Mouse (Mus musculus) embryo, embryonic 9.5 days (tissue): ENCODE data around the gene Pear1.
"Not testable (repeated sequence)": the region's sequence is repeated elsewhere in the genome, so short reads cannot be mapped to it uniquely, and the experiment has no call there.

Experiments
- DNase-seq: peaks from one replicate; pipeline ENCODE4 v3.0.0-alpha.2; 2017; ENCODE audit errors: extremely low spot score

The Pear1 gene

DNA sequence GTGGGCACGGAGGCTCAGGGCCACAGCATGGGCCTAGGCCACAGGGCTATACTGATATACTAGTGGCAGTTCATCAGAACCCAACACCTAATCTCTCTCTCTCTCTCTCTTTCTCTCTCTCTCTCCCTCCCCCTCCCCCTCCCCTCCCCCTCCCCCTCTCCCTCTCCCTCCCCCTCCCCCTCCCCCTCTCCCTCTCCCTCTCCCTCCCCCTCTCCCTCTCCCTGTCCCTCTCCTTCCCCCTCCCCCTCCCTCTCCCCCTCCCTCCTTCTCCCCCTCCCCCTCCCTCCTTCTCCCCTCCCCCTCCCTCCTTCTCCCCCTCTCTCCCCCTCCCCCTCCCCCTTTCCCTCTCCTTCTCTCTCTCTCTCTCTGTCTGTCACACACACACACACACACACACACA lies at the start of gene Pear1:
Gene Pear1 (minus strand): TSS at position 101 of the 400 bp plus-strand sequence.
- DNase-seq, result not testable (repeated sequence)

DNA sequence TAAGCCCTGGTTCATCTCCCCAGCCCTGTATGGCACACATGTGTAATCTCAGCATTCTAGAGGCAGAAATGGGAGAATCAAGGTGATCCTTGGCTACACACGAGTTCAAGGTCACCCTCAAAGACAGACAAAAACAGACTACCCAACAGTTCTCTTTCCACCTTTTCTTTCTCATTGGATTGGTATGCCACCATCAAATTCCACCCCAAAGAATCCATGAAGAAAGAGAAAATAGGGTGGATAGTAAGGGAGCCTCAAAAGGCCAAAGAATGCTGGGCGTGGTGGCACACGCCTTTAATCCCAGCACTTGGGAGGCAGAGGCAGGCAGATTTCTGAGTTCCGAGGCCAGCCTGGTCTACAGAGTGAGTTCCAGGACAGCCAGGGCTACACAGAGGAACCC lies 40.0 kb upstream of the Pear1 start:
- not testable (repeated sequence) for DNase-seq

DNA sequence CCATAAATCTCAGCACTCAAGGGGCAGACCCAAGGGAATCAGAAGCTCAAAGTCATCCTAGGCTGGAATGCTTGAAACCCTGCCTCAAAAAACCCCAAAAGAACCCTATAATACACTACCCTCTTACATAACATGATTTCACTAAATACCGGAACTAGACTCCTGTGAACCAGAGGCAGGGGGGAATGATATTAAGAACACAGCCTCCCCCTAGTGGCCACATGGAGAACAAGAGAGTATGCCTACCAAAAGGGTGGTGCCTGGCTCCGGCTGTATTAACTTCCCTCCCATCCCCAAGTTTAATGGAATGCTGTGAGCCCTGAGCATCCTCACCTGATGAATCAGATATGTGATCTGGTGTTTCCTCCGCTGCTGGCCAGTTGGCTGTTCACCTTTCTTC lies 35.7 kb upstream of the Pear1 start:
- DNase-seq, result peak; percentile 49

DNA sequence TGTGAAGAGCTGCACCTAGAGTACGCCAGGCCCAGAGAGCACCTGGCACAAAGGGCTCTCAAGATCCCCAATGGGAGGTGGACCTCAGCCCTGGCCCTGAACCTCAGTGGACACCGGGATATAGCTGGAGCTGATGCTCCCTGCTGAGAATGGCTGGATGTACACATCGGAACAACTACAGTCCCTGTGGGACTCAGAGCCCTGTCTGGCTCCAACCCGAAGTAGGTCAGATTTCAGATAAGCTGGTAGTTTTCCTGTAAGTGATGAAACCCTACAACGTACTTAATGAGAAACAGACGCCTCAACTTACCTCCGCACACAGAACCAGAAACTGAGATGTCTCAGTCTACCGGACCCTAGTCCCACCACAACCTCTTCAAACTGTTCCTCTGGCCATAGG lies 33.6 kb upstream of the Pear1 start:
- no peak for DNase-seq

DNA sequence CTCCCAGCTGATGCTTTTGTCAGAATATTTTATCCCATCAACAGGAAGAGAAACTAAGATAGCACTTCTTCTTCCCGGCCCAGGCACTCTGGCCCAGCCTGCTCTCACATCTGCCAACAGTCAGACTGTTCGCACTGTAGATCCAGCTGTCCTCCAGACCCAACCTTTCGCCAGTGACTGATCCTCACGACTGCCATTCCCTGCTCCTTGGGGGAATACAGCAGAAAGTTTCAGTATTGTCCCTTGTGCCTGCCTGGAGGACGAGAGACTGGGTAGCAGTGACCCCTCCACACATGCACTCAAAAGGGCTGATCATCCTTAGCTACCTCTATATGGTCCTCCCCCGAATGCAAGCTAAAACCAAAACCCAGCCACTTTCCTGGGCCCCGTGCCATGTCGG lies 31.8 kb upstream of the Pear1 start:
- DNase-seq, result no peak

DNA sequence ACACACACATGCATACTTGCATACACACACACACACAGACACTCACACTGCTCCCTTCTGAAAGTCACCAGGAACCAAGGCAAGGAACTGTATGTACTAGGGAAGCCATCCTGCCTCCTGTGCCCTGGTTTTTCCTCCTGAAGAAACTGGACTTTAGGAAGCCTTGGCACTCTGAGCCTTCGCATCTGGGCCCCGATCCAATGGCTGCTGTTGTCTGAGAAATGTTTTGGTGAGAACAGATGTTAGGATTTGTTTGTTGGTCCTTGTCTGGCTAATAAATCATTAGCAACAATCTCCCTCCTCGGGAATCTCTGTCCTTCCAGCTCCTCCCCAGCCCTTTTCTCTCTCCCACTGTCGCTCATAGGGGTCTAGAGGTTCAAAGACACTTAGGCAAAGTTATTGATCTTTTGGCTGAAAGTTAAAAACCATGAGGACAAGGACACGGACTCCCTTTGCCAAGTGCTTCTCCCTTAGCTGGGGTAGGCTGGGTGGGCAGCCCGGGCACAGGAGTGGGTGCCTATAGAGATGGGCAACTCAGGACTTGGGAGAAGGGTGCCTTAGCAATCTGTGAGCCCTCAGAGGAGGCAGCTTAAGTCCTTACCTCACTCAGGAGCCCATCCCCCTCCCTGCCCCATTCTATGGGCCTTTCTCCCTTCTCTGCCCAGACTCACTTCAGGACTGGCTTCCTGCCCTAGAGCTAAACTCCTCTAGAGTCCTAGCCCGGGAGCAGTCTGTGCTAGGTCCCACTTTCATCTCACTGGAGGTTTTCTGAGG lies 30.9 kb upstream of the Pear1 start:
- DNase-seq, result no peak

DNA sequence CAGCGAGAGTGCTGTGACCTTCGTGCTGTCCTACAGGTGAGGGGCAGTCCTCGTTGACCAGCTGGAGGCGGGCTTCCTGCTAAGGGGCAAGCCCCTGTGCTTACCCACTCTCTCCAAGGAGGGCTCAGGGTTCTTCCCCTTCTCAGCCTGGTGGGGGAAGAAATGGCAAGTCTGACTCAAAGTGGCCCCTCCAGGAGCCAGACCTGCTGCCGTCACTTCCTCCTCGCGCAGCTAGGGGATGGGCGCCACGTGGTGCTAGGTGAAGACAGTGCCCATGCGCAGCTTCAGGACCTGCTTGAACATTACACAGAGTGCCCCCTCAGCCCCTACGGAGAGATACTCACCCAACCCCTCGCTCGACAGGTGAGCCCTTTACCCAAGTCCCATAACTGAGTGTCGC lies 25.0 kb upstream of the Pear1 start:
- DNase-seq, result no peak

DNA sequence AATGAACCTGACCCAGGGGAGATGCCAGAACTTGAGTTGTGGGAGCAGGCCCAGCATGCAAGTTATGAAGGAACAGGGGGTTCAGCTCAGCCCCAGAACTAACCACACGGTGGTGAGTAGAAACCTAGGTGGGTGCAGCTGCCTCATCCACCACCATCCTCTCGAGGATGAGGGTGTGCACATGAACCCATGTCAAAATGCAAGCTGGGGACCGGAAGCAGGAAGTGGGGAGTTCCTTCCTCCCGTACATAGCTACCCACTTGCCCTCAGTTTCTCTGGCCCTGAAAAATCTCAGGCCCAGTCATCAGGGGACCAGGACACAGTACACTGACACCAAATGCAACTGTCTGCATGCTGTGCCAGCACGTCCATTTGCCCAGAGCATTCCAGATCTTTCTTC lies 23.6 kb upstream of the Pear1 start:
- DNase-seq, result no peak

DNA sequence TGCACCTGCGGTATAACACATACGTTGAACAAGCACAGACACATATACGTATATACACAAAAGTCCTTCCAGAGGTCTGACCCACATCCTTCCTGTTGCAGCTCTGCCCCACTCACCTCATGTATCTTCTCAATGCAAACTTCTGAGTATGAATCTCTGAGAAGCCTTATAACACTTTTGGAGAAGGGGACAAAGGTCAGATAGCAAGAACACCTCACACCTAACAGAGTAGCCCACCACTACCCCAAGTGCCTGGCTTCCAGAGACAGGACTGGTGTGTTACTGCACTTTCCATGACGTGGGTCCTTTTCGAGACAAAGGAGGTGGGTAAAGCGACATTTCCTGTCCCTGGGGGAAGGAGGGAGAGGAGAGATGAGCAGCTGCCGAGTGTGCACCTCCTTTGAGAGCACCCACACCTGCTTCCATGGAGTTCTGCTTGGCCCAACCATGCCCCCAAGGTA lies 22.6 kb upstream of the Pear1 start, which contains the start of gene Sh2d2a:
Gene Sh2d2a (plus strand): TSS at position 106 of the 461 bp plus-strand sequence.
- DNase-seq, result no peak

DNA sequence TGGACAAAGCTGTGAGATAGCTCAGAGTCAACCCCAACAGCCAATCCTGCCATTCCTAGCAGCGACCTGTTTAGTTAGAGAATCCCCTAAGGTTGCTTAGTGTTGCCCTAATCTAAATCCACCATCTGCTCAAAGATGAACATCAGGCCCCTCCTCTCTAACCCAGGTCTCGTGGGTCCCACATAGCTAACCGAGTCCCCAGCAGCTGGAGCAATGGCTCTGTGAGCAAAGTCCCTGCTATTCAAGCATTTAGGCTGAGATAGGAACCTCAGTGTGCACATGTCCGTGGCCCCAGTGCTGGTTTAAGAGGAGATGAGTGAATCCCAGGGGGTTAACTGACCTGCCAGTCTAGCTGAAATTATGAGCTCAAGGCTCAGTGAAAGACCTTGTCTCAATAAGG lies 22.1 kb upstream of the Pear1 start:
- DNase-seq, result no peak

DNA sequence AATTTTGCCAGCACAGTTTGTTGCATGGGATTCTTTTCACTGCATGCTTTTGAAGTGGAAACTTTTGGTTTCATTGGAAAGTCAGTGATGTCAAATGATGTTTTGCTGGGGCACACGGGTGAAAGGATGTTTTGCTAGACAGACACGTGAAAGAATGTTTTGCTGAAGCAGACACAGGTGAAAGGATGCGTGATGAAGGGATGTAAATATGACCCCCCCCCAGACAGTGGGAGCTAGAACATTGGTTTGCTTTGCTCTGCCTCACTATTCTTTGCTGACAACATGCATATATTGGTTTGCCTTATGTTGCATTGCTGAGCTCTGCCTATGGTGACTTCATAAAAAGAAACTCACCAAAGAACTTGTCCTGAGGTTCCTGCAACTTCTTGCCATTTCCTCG lies 20.9 kb upstream of the Pear1 start:
- no peak for DNase-seq

DNA sequence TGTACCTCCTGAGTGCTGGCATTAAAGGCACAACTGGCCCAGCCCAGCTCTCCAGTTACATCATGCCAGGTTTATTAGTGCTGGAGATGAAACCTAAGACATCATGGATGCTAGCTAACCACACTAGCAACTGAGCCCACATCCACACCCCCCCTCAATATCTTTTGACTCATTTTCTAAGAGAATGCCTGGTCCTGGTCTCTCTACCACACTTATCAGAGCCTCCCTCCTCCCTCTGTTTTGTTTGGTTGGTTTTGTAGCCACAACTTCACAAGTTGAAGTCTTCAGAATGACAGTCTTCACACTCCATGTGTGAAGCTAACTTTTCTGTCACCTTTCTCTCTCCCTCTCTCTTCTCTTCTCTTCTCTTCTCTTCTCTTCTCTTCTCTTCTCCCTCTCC lies 16.8 kb upstream of the Pear1 start:
- DNase-seq, result no peak

DNA sequence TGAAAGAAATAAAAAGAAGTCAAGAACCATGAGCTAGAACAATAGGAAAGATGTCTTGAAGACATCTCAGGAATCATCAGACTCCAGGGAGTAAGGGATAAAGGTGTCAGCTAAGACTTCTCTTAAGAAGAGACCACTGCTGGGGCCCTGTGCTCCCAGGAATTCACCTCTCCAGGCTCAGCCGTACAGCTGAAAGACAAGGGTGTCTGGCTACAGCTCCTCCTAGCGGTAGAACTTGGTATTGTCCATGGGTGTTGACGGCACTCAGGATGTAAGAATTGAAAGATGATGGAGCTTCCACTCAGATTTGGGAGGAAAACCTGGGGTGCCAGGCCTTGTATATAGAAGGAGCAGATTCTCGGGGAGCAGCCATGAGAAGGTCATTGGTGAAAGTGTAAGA lies 14.5 kb upstream of the Pear1 start:
- DNase-seq, result peak; percentile 75

DNA sequence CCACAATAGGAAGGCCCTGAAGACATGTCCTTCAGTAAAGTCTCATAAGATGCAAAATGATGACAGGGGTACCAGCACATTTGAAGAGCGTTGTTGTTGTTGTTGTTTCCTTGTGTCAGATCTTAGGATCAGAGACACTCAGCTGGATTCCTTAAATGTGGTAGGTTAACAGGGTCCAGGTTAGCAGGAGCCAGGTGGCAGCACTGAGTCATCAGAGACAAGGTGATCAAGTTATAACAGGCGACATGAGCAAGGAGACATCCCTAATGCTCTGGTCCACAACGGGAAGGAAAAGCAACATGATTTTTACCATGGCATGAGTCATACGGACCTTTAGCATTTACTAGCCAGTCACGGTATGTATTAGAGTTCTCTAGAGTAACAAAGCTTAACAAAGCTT lies 9.4 kb upstream of the Pear1 start:
- no peak for DNase-seq

DNA sequence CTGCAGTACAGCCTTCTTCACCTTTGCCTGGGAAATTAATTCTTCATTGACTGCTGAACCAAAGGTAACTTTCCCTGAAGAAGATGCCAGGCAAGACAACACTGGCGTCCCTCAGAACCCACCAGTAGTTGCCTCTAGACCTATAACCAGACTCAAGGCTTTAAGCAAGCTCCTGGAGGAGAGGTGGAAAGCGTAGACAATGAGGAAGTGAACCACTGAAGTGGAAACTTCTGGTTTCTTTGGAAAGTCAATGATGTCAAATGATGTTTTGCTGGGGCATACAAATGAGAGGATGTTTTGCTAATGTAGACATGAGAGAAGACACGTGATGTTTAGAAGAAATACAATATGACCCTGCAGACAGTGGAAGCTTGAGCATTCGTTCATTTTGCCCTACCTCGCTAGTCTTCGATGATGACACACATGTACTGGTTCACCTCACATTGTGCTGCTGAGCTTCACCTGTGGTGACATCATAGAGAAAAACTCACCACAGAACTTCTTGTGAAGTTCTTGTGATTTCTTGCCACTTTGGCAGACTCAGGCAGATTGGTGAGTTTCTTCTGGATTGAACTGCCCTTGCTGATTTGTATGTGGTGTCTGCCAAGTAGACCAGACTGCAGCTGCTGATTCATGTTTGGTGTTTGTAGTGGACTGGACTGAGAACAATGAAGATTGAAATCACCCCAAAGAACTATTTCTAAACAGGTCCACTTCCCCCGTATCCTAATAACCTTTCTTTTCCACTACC lies 8.2 kb upstream of the Pear1 start:
- no peak for DNase-seq

DNA sequence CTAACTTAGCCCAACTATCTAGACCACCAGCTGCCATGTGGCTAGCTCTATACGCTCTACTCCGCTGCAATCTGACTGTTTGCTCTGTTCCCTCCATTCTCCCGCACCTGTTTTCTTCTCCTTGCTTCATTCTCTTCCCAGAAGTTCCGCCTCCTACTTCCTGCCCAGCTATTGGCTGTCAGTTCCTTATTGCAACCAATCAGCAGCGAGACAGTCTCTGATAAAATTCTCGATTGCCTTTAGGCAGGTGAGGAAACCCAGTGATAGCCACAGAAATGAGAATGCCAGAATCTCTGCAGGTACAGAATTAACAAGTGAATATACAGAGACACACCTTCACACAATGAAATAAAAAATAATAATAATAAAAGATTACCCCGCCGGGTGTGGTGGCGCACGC lies 4.9 kb upstream of the Pear1 start:
- DNase-seq, result no peak

DNA sequence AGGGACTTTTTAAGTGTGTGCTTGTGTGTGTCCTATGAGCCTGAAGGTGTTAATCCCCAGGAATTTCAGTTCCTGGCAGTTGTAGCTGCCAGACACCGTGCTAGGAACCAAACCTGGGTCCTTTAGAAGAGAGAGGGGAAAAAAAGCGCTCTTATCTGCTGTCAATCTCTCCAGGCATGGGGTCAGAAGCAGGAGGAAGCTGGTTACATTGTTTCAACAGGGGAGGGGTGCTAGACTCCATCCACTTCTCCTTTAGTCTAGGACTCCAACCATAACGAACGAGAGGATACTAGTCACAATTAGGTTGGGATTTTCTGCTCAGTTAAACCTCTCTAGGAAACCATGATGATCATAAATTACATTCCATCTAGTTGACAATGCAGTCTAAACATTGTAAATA lies 4.3 kb upstream of the Pear1 start:
- DNase-seq, result no peak

DNA sequence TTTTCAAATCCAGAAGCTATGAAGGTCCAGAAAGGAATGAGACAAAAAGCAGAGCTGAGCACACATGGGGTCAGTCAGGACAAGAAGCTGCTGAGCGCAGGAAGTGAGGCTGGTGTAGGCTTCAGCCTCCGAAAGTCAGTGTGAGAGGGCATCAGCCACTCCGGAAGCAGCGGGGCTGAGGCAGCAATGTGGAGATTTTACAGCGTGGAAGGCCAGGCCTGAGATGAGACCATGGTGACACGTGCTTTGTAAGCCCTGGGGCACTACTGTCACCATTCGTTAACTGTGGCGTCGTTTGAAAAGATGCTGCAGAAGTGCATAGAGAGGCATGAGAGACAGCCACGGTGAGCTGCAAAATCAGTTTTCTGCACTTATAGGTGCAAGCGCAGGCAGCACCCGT lies 5.9 kb downstream of the Pear1 start:
- no peak for DNase-seq

DNA sequence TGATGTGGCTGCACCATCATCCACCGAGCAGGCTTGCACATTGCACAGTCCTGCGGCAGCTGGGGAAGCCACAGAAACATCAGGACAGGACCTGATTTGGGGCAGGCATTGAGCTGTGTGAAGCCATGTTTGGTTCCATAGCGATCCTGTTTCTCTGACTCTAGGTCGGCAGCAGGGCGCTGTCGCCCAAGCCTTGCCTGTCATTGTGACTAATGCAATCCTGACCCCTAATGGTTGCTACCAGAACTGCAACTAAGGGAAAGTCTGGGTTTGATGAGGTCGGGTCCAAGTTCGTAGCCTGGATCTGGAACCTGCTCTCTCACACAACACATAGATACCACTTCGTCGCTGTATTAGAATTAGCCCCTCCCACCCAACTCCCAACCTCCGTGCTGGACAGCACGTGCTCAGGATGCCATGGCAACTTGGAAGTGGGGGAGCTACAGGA lies 7.4 kb downstream of the Pear1 start:
- peak; percentile 82 for DNase-seq

DNA sequence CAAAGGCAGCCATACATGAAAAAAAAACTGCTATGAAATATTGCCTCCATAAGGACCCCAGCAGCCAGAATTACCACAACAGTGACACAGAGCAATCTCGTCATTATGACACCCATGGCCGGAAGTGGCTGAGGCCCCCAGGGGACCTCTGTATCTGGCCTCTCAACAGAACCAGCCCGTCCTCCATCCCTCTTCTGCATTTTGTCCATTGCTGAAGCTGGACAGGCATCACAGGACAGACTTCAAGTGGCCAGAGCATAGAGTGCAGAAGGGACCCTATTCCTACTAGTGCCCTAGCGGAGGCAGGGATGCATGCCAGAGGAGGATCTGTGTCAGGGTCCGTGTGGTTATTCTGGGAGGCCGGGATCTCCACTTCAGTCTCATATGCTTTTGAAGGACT lies 7.9 kb downstream of the Pear1 start:
- no peak for DNase-seq

DNA sequence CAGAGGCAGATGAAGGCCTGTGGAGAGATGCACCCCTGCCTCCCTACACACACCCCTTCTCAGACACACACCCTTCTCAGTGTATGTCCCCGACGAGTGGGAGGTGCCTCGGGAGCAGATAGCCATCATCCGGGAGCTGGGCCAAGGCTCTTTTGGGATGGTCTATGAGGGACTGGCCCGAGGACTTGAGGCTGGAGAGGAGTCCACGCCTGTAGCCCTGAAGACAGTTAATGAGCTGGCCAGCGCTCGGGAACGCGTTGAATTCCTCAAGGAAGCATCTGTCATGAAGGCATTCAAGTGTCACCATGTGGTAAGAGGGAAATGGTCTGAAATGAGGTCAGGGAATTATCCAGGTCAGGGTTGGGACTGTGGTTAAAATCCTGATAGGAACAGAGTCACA lies 11.2 kb downstream of the Pear1 start:
- no peak for DNase-seq

DNA sequence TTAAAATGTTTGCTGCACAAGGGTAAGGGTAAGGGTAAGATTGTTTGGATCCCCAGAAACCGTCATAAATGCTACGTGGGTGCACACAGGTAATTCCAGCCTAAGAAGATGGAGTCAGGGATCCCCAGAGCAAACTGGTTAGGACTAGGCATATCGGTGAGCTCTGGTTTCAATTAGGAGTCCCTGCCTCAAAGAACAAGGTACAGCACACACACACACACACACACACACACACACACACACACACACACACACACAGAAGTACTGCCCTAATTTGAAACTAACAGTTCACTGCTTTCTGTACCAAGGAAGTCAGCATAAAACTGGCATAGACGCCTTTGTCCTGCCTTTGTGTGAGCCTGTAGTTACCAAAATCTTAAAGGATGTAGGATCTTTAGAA lies 11.7 kb downstream of the Pear1 start:
- no peak for DNase-seq

DNA sequence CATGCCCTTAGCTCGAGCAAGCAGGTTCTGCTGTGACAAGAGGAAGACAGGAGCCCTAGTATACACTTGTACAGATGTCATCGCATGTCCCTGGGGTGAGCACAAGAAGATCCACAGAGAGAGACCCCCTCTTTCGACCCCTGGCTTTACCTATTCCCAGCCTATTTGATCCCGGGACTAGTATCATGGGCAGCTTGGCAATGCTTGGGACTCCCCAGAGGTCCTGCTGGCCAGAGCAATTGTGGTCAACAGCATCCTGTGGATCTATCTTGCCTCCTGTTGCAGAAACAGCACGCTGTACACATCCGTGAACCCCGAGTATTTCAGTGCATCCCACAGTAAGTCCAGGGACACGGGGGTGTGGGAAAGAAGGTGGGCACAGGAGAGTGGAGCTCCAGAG lies 12.8 kb downstream of the Pear1 start:
- DNase-seq, result no peak
